Mouse (Mus musculus) T-helper 2 cell (primary cell): Measurements from ENCODE around the gene Mospd3.

Experiments
- in situ Hi-C: fragments of 300-600 bp; cut with MboI, MseI; formaldehyde crosslinking; loops from one replicate; pipeline ENCODE4 v1.15.1; 2025; ENCODE audit warnings: high pct_unique_total_duplicates

The Mospd3 gene

GRCm38 (mm10) chr5:137600619-137601364 lies at the start of gene Mospd3:
TSS of gene Mospd3 (minus strand) at chr5:137601058.
- in situ Hi-C loops: loop anchor here (5.0 to 25.0 kb wide), 3 partner anchors 42 to 1662 kb away; partner anchors contain the start of genes Get4, Sap25 and Ufsp1

GRCm38 (mm10) chr5:137649669-137650571 lies 49.1 kb upstream of the Mospd3 start:
- in situ Hi-C loops: loop anchor here (5.0 kb wide), 1 partner anchor 112 kb away; no protein-coding TSS in a partner anchor

- in situ Hi-C loops: no loop called here
Observed at GRCm38 (mm10) chr5:137649251-137649650, 48.4 kb upstream of the Mospd3 start.

GRCm38 (mm10) chr5:137647827-137648601 lies 47.2 kb upstream of the Mospd3 start:
- in situ Hi-C loops: no loop called here

- in situ Hi-C loops: no loop called here
Observed at GRCm38 (mm10) chr5:137645652-137646091, 44.8 kb upstream of the Mospd3 start, which contains the start of gene Irs3. TSS of gene Irs3 (minus strand) at chr5:137645714.

GRCm38 (mm10) chr5:137645091-137645651 lies 44.3 kb upstream of the Mospd3 start:
- in situ Hi-C loops: no loop called here

- in situ Hi-C loops: loop anchor here (5.0 kb wide), 1 partner anchor 42 kb away; the partner anchor contains the start of gene Mospd3
Observed at GRCm38 (mm10) chr5:137644484-137644883, 43.6 kb upstream of the Mospd3 start.

- in situ Hi-C loops: loop anchor here (5.0 kb wide), 1 partner anchor 41 kb away; the partner anchor contains the start of gene Mospd3
Observed at GRCm38 (mm10) chr5:137642886-137643285, 42.0 kb upstream of the Mospd3 start.

GRCm38 (mm10) chr5:137641054-137641453 lies 40.2 kb upstream of the Mospd3 start, which contains the start of gene Sap25:
TSS of gene Sap25 (plus strand) at chr5:137641334.
- in situ Hi-C loops: loop anchor here (5.0 kb wide), 1 partner anchor 39 kb away; the partner anchor contains the start of gene Mospd3

GRCm38 (mm10) chr5:137639472-137639871 lies 38.6 kb upstream of the Mospd3 start:
- in situ Hi-C loops: no loop called here

GRCm38 (mm10) chr5:137633397-137634084 lies 32.7 kb upstream of the Mospd3 start:
- in situ Hi-C loops: no loop called here

GRCm38 (mm10) chr5:137631591-137631990 lies 30.7 kb upstream of the Mospd3 start:
- in situ Hi-C loops: no loop called here

- in situ Hi-C loops: no loop called here
Observed at GRCm38 (mm10) chr5:137631171-137631570, 30.3 kb upstream of the Mospd3 start.

- in situ Hi-C loops: no loop called here
Observed at GRCm38 (mm10) chr5:137630602-137631001, 29.7 kb upstream of the Mospd3 start.

GRCm38 (mm10) chr5:137629906-137630545 lies 29.2 kb upstream of the Mospd3 start:
- in situ Hi-C loops: no loop called here

- in situ Hi-C loops: no loop called here
Observed at GRCm38 (mm10) chr5:137629306-137629721, 28.5 kb upstream of the Mospd3 start.

GRCm38 (mm10) chr5:137628498-137629305 lies 27.8 kb upstream of the Mospd3 start, which contains the start of the genes Fbxo24, Lrch4 and Gm20605:
TSS of gene Fbxo24 (minus strand) at chr5:137629002.
TSS of gene Lrch4 (plus strand) at chr5:137629121.
TSS of gene Gm20605 (plus strand) at chr5:137629175.
- in situ Hi-C loops: no loop called here

GRCm38 (mm10) chr5:137627991-137628390 lies 27.1 kb upstream of the Mospd3 start:
- in situ Hi-C loops: no loop called here
